Mouse (Mus musculus) heart, embryonic 13.5 days (tissue): ENCODE results near the gene Actg1. TPM values are rescaled to one million over a fixed set of nuclear protein-coding genes. Genes with fewer than 3 reads are reported as not detected.

Experiments
- ATAC-seq: fragments of 200-750 bp; cut with Nextera tagmentation; 2 replicates; pipeline ENCODE4 v1.8.0; 2017; ENCODE audit warnings: moderate TSS enrichment; ENCODE audit not compliant: insufficient number of reproducible peaks, low FRiP score, low TSS enrichment; ENCODE audit errors: extremely low read depth
- H3K27ac ChIP-seq: fragments of 300-500 bp; sonication (generic); replicated peaks from 2 replicates; pipeline ENCODE4 v1.5.1; 2015; ENCODE audit warnings: moderate library complexity, mild to moderate bottlenecking, inconsistent platforms
- H3K27me3 ChIP-seq: fragments of 300-500 bp; sonication (generic); replicated peaks from 2 replicates; pipeline ENCODE4 v1.6.1; 2015; ENCODE audit warnings: mild to moderate bottlenecking, inconsistent platforms
- H3K36me3 ChIP-seq: fragments of 300-500 bp; sonication (generic); 2 replicates; pipeline ENCODE4 v1.6.1; 2015; ENCODE audit warnings: mild to moderate bottlenecking, inconsistent platforms
- H3K4me1 ChIP-seq: fragments of 300-500 bp; sonication (generic); 2 replicates; pipeline ENCODE4 v1.6.1; 2015; ENCODE audit warnings: inconsistent platforms
- H3K4me2 ChIP-seq: fragments of 300-500 bp; sonication (generic); 2 replicates; pipeline ENCODE4 v1.6.1; 2015; ENCODE audit warnings: inconsistent platforms, mild to moderate bottlenecking, moderate library complexity
- H3K4me3 ChIP-seq: fragments of 300-500 bp; sonication (generic); 2 replicates; pipeline ENCODE4 v1.5.1; 2015; ENCODE audit warnings: moderate library complexity, mild to moderate bottlenecking, inconsistent platforms
- H3K9ac ChIP-seq: fragments of 300-500 bp; sonication (generic); 2 replicates; pipeline ENCODE4 v1.6.1; 2015; ENCODE audit warnings: inconsistent platforms, mild to moderate bottlenecking, moderate library complexity
- H3K9me3 ChIP-seq: fragments of 300-500 bp; sonication (generic); 2 replicates; pipeline ENCODE4 v1.6.1; 2016; ENCODE audit warnings: inconsistent platforms
- WGBS: fragments of 180-500 bp; shearing (Covaris S2); methylation state at CpG from one replicate; pipeline ENCODE4 v1.1.7; 2015; ENCODE audit warnings: mixed read lengths; 5-methylcytosine and 5-hydroxymethylcytosine counted together
- polyA plus RNA-seq: library from polyadenylated mRNA; unstranded; fragments of >200 nt; fragmentation: Nextera tagmentation; extraction: Ambion mirVana; gene quantifications from 2 replicates; pipeline ENCODE4 v1.2.1, GENCODE M21; 2015

Actg1 gene
- polyA plus RNA-seq, 1 experiment from 2014 or later = 1,290 TPM

GRCm38 (mm10) chr11:120315832-120316689, 32.3 kb downstream of the Actg1 start:
- no peaks in the 10 kb centered on the region for H3K27me3 ChIP-seq
- peaks cover 42% of the 10 kb centered on the region for H3K4me1 ChIP-seq
- peak overlapping the region; percentile 86 for H3K4me2 ChIP-seq
- no peaks in the 10 kb centered on the region for H3K9me3 ChIP-seq
- peak overlapping the region; percentile 90 for H3K9ac ChIP-seq
- peak overlapping the region; percentile 99 for H3K27ac ChIP-seq
- ATAC-seq = peak; percentile 92
- H3K36me3 ChIP-seq = no peaks in the 10 kb centered on the region
- peak overlapping the region; percentile 60 for H3K4me3 ChIP-seq
- WGBS = 11% methylated on average over 36 of the region's 37 CpGs

- Histone ChIP-seq H3K4me3 (peak overlapping the region; percentile 60), H3K4me1 (peaks cover 45% of the 10 kb centered on the region), H3K9ac (peak overlapping the region; percentile 80), H3K36me3 (no peaks in the 10 kb centered on the region), H3K9me3 (no peaks in the 10 kb centered on the region), H3K27me3 (no peaks in the 10 kb centered on the region), H3K27ac (peak overlapping the region; percentile 99), H3K4me2 (peak overlapping the region; percentile 86)
- no peak for ATAC-seq
- 45% methylated on average over 4 of the region's 4 CpGs for WGBS
Measured at GRCm38 (mm10) chr11:120315416-120315761, 33.0 kb downstream of the Actg1 start.

- Histone ChIP-seq H3K4me1 (peaks cover 49% of the 10 kb centered on the region), H3K4me3 (peak overlapping the region; percentile 60), H3K27me3 (no peaks in the 10 kb centered on the region), H3K9ac (peak overlapping the region; percentile 80), H3K36me3 (no peaks in the 10 kb centered on the region), H3K4me2 (peak overlapping the region; percentile 86), H3K9me3 (no peaks in the 10 kb centered on the region), H3K27ac (peak overlapping the region; percentile 99)
- WGBS = 42% methylated on average over 16 of the region's 16 CpGs
- ATAC-seq = no peak
Measured at GRCm38 (mm10) chr11:120314721-120315415, 33.5 kb downstream of the Actg1 start.

- Histone ChIP-seq H3K4me2 (no peak overlapping the region), H3K4me1 (peaks cover 49% of the 10 kb centered on the region), H3K27ac (no peak overlapping the region), H3K9me3 (no peaks in the 10 kb centered on the region), H3K4me3 (no peak overlapping the region), H3K27me3 (no peaks in the 10 kb centered on the region), H3K36me3 (no peaks in the 10 kb centered on the region), H3K9ac (no peak overlapping the region)
- ATAC-seq = no peak
- 57% methylated on average over 6 of the region's 6 CpGs for WGBS
Measured at GRCm38 (mm10) chr11:120313906-120314685, 34.2 kb downstream of the Actg1 start.

- no peak for ATAC-seq
- H3K36me3 ChIP-seq = no peaks in the 10 kb centered on the region
- WGBS = 84% methylated on average over 6 of the region's 6 CpGs
- peak overlapping the region; percentile 95 for H3K27ac ChIP-seq
- peaks cover 57% of the 10 kb centered on the region for H3K4me1 ChIP-seq
- no peaks in the 10 kb centered on the region for H3K9me3 ChIP-seq
- peak overlapping the region; percentile 88; the same call in 1 of the 2 replicates for H3K9ac ChIP-seq
- no peaks in the 10 kb centered on the region for H3K27me3 ChIP-seq
- 0 out of 2 replicates have a peak overlapping the region, but pooled peaks have one; percentile 84 for H3K4me2 ChIP-seq
- no peak overlapping the region for H3K4me3 ChIP-seq
Measured at GRCm38 (mm10) chr11:120312069-120312468, 36.3 kb downstream of the Actg1 start.

GRCm38 (mm10) chr11:120311561-120311960, 36.8 kb downstream of the Actg1 start:
- peak overlapping the region; percentile 95 for H3K27ac ChIP-seq
- ATAC-seq = no peak
- no peaks in the 10 kb centered on the region for H3K36me3 ChIP-seq
- H3K27me3 ChIP-seq = no peaks in the 10 kb centered on the region
- H3K4me1 ChIP-seq = peaks cover 57% of the 10 kb centered on the region
- WGBS = 59% methylated on average over 10 of the region's 10 CpGs
- peak overlapping the region; percentile 57 for H3K4me3 ChIP-seq
- H3K4me2 ChIP-seq = peak overlapping the region; percentile 84
- peak overlapping the region; percentile 88 for H3K9ac ChIP-seq
- H3K9me3 ChIP-seq = no peaks in the 10 kb centered on the region

GRCm38 (mm10) chr11:120310813-120311312, 37.5 kb downstream of the Actg1 start:
- Histone ChIP-seq H3K27me3 (no peaks in the 10 kb centered on the region), H3K4me1 (peaks cover 62% of the 10 kb centered on the region), H3K36me3 (no peaks in the 10 kb centered on the region), H3K27ac (peak overlapping the region; percentile 95), H3K4me2 (peak overlapping the region; percentile 84), H3K9ac (peak overlapping the region; percentile 88), H3K9me3 (no peaks in the 10 kb centered on the region), H3K4me3 (peak overlapping the region; percentile 57)
- WGBS = 3% methylated on average over 45 of the region's 45 CpGs
- ATAC-seq = peak; percentile 73

- H3K27me3 ChIP-seq = no peaks in the 10 kb centered on the region
- H3K9me3 ChIP-seq = no peaks in the 10 kb centered on the region
- no peaks in the 10 kb centered on the region for H3K36me3 ChIP-seq
- peak overlapping the region; percentile 18; the same call in 1 of the 2 replicates for H3K4me2 ChIP-seq
- 54% methylated on average over 15 of the region's 15 CpGs for WGBS
- H3K4me1 ChIP-seq = peaks cover 60% of the 10 kb centered on the region
- H3K9ac ChIP-seq = 0 out of 2 replicates have a peak overlapping the region, but pooled peaks have one; percentile 37
- no peak for ATAC-seq
- no peak overlapping the region for H3K27ac ChIP-seq
- H3K4me3 ChIP-seq = no peak overlapping the region
Measured at GRCm38 (mm10) chr11:120308441-120309320, 39.7 kb downstream of the Actg1 start.

- H3K9ac ChIP-seq = peak overlapping the region; percentile 37; the same call in 1 of the 2 replicates
- ATAC-seq = no peak
Measured at GRCm38 (mm10) chr11:120307566-120308430, 40.5 kb downstream of the Actg1 start.

More at GRCm38 (mm10) chr11:120307566-120308430, 40.5 kb downstream of the Actg1 start:
- Histone ChIP-seq H3K27me3 (no peaks in the 10 kb centered on the region), H3K9me3 (no peaks in the 10 kb centered on the region), H3K27ac (no peak overlapping the region), H3K36me3 (no peaks in the 10 kb centered on the region), H3K4me1 (peaks cover 68% of the 10 kb centered on the region), H3K4me3 (no peak overlapping the region), H3K4me2 (peak overlapping the region; percentile 21; the same call in 1 of the 2 replicates)
- WGBS = 8% methylated on average over 19 of the region's 19 CpGs
